Mouse (Mus musculus) gastrocnemius, postnatal 4 days (tissue): ENCODE results near the gene Plppr3. TPM values are rescaled to one million over a fixed set of nuclear protein-coding genes. Genes with fewer than 3 reads are reported as not detected.

Source experiments
- DNase-seq, 2 experiments: peaks; one replicate each; pipeline ENCODE4 v3.0.0; 2021 to 2022; ENCODE audit warnings: low spot score in 2 of 2, mixed read lengths in 2 of 2
- total RNA-seq, 2 experiments: library from RNA; stranded (reverse); gene quantifications; 2 replicates each; pipeline ENCODE4 v1.2.3; 2021

The Plppr3 gene
- total RNA-seq, 2 experiments from 2014 or later, result 1.2 to 1.3 TPM

DNA sequence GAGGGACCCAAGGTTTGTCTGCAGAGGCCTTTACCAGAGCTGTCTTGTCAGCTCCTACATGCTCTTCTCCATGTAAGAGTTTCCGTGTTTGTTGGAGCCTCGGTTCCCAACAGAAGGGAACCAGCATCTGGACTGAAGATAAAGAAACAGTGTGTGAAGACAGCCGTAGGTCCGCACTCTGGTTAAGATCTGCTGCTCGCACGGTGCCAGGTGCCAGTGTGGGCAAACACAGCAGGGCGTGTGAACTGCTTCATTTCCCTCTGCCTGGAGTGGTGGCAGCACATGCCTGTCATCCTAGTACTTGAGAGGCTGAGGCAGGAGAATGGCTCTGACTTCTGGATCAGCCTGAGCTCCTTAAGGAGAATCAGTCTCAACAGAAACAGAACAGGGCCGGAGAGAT is 2.6 kb downstream of the Plppr3 start:
- DNase-seq, result no peak

- no peak for DNase-seq
Measured at GRCm38 (mm10) chr10:79866601-79867000, 7.8 kb downstream of the Plppr3 start.

DNA sequence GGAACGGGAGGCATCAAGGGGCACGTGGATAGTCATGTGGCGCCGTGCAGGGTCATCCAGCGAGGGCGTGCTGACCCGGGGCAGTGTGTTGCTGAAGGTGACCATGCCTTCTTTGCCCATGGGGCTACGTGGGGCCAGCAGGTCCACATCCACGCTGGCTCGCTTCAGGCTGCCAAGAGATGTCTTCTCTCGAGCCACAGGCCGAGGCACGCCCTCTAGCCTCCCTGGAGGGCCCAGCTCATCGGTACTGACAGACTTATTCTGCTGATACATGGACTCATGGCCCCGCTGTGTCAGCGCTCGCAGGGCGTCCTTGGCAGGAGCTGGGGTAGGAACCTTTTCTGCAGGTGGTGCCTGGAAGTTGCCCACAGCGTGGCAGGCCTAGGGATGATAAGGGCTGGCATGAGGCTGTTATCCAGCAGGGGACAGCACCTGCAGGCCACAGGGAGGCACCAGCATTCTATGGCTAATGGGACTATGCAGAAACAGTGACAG is 8.6 kb downstream of the Plppr3 start:
- no peak for DNase-seq

- no peak for DNase-seq
Measured at GRCm38 (mm10) chr10:79865189-79865601, 9.2 kb downstream of the Plppr3 start.

GRCm38 (mm10) chr10:79864351-79865188 is 9.9 kb downstream of the Plppr3 start:
- DNase-seq, result no peak

- DNase-seq, result no peak
Measured at GRCm38 (mm10) chr10:79862925-79863324, 11.5 kb downstream of the Plppr3 start.

GRCm38 (mm10) chr10:79862049-79862788 is 12.2 kb downstream of the Plppr3 start:
- DNase-seq, result no peak

DNA sequence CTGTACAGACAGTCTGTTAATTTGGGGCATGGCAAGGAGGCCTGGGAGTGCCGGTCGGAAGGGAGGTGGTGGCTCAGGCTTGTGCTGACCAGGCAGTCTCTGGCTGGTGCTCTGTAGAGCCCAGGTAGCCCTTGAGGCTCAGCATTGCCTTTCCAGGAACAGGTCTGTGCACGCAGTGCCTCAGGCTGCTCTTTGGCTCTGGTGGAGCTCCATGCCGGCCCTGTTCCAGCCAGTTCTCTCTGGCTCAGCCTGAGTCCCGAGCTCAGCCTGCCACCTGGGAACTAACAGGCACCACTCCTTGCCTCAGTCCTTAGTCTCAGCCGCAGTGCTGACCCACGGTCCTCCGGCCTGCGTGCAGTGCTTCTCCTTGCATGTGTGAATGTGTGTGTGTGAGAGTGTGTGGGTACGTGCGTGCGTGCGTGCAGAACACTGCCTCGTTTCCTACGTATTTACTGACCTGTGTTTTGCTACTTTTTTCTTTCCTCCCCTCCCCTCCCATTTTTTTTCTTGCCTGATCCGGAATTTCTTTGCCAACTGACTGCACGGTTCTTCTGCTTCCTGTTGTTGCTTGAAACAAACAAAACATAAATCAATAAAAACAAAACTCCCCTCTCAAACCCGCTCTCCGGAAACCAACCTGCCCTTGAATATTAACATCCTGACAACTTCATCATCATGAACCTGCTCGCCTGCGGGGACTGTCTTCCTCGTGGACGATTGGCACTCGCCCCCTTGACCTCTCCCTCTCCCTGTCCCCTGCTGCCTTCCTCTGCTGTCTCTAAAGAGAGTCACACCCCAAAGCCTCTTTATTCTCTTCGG is 13.0 kb downstream of the Plppr3 start:
- DNase-seq, result no peak

GRCm38 (mm10) chr10:79860079-79860911 is 14.1 kb downstream of the Plppr3 start:
- no peak for DNase-seq

- DNase-seq, result no peak
Measured at GRCm38 (mm10) chr10:79859116-79859515, 15.3 kb downstream of the Plppr3 start.

- DNase-seq, result peak; percentile 50 to 78
Measured at GRCm38 (mm10) chr10:79858416-79859074, 15.9 kb downstream of the Plppr3 start.

GRCm38 (mm10) chr10:79857894-79858293 is 16.5 kb downstream of the Plppr3 start:
- no peak for DNase-seq

DNA sequence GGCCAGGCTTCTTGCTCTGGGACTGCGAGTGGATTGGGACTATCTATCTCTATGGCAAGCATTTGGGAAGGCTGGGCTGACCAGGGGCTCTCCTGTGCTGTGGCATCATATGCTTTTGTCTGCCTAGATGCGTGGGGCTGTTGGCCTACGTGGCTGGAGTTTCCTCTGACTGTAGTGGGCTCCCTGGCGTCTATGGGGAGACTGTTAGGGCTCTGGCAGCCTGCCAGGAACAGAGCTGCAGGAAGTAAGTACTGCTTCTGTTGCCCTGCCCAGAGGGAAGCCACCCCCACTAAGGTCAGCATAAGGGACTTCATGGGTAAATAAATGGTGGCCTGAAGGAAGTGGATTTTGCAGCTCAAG is 17.0 kb downstream of the Plppr3 start:
- peak in 1 of 2 experiments; percentile 67 for DNase-seq

GRCm38 (mm10) chr10:79856704-79857451 is 17.6 kb downstream of the Plppr3 start:
- no peak for DNase-seq

- no peak for DNase-seq
Measured at GRCm38 (mm10) chr10:79856280-79856679, 18.2 kb downstream of the Plppr3 start.

DNA sequence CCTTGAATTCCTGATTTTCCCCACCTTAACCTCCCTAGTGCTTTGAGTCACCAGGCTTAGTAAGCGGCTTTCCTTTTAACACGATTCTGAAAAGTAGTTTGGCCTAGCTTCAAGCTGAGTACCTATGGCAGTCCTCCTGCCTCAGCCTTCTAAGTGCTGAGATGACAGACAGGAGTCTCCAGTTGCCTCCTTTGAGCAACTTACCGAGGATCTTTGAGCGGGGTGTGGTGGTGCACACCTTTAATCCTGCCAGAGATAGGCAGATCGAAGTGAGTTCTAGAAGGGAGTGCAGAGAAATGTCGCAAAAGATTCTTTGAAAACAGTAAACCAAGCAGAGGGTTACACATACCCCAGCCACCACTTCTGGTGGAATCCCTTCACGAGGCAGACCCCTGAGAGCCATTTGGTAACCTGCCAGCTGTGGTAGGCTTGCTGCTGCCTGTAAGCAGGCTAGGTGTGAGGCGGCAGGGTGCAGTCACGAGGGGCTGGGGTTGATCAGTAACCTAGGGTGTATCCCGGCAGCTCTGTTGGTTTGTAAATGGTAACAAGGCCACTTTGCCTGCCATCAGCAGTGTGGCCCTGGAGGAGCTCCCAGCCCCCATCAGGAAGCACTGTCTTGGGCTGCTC is 18.8 kb downstream of the Plppr3 start:
- no peak for DNase-seq

- peak in 1 of 2 experiments; percentile 76 for DNase-seq
Measured at GRCm38 (mm10) chr10:79854801-79855541, 19.5 kb downstream of the Plppr3 start.
